Mouse (Mus musculus) right cerebral cortex, postnatal 36 days (tissue): ENCODE measurements around the gene Osbpl9.

ENCODE experiments used
- DNase-seq, 2 experiments: peaks; one replicate each; pipeline ENCODE4 v3.0.0; 2022; ENCODE audit warnings: low spot score in 2 of 2, mixed read lengths in 1 of 2

The Osbpl9 gene

DNA sequence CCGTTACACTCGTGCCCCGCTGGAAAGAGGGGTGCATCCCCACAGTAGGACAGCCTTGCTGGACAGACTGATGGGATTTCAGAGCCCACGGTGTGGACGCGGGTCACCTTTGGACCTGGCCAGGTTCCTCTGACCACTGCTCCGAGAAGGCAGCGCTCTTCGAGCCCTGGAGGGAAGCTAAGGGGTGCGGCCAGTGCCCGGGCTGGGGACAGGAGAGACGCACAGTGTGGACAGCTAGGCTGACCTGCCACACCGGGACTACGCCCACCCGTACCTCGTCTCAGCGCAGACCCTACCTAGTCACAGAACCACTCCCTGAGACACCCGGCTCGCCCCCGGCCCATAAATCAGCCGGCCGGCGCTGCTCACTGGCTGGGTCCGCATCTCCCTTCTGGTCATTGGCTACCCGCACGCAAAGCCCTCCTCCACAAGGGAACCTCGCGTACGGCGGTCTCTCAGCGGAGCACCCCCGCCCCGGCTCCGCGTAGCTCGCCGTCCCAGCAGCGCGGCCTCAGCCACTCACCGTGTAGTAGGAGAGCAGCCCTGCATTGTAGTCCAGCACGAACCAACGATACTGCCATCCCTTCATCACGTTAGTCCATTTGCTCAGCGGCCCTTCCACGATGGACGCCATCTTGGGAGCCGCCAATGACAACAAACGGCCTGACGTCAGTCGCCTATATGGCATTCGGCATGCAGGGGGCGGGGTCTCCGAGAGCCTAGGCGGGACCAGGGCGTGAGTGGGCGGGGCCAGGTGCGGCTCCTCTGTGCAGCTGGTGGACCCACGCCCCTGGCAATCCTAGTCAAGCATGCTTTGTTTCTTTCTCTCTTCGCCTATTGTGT is at the start of gene Osbpl9:
Osbpl9 (minus strand) TSS at position 691 of the 843 bp plus-strand sequence.
- DNase-seq, result peak; percentile 96 to 97

DNA sequence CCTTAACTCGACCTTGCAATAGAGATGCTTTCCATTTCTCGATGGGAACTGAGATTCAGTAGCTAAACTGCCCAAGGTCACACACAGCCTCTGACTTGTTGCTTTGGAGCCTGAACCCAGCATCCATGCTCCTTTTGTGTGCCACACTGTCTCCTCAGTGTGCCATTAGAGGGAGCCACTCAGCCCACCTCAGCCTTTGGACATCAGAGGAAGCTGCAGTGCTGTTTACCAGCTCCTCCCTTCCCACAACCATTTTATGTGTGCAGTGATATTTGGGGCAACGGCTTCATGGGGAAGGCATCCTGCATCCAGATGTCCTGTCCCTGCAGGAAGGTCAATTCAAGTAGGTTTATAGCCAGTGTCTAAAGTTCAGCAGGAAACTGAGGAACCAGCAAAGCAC is 49.5 kb upstream of the Osbpl9 start:
- no peak for DNase-seq

DNA sequence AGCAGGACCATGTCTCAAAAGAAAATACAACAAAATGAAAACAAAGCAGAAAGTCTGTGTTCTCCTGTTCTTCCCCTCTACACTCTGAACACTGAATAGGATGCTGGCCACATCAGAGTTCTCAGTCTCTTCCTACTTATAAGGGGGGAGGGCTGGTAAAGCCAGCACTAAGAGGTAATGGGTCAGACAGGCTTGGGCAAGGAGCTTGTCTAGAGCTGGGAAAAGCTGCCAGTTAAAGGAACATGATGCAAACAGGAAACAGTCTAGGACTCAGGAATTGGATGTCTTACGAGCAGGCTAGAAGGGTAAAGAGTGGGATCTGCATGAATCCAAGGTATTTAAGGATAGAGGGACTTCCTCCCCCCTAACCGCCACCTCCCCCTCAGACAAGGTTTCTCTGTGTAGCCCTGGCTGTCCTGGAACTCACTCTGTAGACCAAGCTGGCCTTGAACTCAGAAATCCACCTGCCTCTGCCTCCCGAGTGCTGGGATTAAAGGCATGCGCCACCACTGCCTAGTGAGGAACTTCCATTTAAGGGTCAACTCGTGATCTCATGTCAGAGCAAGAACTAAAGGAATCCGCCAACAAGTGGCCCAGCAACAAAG is 43.0 kb upstream of the Osbpl9 start:
- no peak for DNase-seq

DNA sequence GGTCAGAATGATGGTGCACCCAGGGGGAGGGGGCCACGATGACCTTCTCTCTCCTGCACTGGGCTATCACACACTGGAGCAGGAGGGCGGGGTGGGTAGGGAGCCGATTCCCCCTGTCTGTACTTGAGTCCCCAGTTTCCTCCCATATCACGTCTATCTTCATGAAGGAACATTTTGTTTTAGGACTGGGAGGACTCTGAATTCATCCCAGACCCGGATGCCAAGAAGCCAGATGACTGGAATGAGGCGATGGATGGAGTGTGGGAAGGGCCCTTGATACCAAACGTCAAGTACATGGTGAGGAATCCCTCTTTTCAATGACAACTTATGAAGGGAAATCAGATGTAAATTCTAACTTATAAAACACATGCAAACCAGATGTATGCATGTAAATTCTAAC is 42.4 kb upstream of the Osbpl9 start:
- DNase-seq, result no peak

DNA sequence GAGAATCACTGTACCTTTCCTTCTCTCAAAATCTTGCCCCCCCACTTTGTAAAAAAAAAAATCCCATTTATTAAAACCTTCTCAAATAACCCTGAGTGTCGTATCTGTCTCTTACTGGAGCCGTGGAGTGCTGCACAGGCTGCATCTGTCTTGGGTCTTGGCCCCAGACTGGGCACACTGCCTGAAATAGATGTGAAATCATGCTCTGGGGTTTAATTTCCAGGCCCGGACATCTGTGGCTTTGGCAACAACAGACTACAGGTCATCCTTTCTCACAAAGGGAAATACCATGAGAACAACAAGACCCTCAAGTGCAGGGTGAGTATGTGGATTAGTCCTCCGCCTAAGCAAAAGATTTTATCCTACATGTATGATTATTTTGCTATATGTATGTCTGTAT is 39.9 kb upstream of the Osbpl9 start:
- no peak for DNase-seq

DNA sequence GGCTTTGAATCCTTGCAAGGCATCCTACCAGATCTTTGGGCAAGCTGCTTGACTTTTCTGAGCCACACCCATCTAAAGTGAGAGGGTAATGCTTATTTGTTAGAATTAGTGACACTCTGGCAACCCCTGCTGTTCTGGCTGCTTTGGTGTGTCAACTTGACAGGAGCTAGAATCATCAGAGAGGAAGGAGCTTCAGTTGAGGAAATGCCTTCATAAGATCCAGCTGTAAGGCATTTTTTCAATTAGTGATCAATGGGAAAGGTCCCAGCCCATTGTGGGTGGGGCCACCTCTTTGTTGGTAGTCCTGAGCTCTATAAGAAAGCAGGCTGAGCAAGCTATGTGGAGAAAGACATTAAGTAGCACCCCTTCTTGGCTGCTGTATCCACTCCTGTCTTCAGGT is 39.1 kb upstream of the Osbpl9 start:
- DNase-seq, result no peak

DNA sequence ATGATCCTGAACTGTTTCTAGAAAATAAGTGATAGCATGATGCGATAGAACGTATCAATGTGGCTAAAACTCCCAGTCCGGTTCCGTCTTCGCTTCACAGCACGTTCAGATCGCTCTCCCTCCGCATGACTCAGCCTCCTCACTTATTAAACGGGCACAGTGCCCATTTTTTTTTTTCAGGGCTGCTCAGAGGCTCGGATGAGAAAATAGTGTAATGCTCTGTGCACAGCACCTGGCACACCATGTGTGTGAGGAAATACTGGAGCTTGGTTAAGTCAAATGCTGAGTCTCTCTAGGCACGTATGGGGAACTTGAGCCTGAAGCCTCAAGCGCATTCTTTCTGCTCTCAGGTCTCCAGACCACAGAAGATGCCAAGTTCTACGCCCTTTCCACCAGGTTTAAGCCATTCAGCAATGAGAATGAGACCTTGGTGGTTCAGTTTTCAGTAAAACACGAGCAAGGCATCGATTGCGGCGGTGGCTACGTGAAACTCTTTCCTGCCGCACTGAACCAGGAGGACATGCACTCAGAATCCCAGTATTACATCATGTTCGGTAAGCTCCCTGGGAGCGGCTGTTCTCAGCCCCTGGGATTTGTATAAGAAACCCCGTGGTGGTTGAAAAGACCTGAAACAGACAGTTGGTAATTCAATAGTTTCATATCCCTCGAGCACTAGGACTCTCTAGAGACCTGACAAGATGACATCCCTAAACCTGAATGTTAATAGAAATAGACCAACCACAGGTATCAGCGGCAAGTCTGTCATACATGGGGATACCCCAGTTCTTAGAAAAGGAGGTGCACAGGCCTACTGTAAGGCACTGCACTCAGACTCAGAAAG is 36.6 kb upstream of the Osbpl9 start:
- DNase-seq, result peak; percentile 28 to 36

DNA sequence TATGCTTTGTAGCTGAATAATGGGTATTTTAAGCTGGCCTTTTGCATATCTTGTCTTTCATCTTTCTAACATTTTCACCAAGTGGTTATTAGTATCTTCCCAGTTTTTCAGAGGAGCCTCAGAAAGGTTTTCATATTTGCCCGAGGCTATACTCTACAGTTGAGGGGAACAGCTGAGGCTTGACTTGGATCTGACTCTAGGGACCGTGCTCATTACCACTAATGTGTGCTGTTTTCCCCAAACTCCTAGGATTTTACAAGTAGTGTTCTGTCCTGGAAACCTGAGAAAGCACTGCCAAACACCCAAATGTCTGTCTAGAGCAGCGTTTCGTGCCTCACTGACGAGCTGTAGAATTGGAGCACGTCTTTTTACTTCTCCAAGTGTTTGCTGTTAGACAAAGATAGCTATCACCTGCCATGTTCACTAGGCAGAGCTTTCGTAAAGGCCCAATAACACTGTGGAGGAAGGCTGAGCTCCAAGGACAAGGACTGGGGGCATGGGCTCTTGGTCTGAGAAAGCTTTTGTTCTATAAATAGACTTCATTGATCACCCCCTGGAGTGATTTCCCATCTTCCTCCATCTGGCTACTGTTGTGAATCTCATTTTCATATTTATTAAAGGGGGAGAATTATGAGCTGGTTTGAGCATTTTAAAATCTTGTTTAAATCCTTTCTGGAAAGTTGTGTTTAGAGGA is 34.3 kb upstream of the Osbpl9 start:
- no peak for DNase-seq

DNA sequence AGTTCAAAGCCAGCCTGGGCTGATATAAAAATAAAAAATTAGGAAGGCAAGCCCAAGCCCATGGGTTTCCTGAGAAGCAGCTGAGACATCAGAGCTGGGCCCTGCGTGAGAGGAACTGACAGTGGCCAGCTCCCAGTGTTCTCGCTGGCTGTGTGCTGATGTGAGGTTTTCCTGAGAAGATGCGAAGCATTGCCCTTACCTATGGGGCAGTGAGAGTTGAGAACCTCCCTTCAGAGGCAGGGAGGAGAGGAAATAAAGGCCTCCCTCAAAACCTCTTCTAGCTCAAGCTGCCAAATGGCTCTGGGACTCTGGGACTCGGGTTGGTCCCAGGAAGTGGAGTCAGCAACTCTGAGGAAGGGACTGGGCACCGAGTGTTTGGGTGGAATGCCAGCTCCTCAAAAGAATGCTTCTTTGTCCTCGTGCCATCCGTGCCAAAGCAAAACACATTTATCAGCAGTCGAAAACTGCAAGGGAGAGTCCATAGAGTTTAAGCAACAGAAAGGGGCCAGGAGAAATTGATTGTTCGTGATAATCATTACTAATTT is 32.8 kb upstream of the Osbpl9 start:
- DNase-seq, result no peak

DNA sequence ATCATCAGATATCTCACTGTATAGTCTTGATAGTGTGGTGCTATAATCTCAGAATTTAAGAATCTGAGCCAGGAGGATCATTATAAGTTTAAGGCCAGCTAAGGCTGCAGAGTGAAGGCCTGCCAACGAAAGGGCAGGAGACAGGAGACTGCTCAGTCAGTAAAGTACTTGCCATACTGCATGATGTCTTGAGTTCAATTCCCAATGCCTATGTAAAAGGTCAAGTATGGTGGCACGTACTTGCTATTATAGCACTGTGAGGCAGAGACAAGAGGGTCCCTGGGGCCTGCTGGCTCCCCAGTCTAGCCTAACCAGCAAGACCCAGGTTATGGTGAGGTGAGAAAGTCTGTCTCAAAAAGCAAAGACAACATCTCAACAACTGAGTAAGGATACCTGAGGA is 32.1 kb upstream of the Osbpl9 start, which contains the start of gene Calr4:
Calr4 (plus strand) TSS at position 301 of the 400 bp plus-strand sequence.
- no peak for DNase-seq

DNA sequence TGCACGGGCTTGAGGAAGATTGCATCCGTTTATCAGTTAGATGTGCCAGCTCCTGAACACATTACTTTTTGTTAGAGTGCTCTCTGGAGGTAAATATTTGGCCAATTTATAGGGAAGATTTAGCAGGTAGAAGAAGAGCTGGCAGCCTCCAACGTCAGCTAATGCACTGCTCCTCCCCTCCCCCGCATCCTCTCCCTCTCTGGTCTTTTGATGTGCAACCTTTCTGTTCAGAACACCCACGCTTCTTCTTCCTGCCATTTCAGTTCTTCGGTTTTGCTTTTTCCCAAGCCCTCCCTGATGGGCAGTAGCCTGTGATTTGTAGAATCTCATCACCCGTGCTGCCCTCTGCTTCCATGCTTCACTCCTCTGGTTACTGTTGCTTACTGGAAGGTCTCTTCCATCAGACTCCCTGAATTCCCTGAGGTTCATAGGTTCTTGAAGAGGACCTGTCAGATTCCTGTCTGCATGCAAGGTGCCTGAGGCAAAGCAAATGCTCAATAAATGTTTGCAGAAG is 27.8 kb upstream of the Osbpl9 start:
- DNase-seq, result no peak

DNA sequence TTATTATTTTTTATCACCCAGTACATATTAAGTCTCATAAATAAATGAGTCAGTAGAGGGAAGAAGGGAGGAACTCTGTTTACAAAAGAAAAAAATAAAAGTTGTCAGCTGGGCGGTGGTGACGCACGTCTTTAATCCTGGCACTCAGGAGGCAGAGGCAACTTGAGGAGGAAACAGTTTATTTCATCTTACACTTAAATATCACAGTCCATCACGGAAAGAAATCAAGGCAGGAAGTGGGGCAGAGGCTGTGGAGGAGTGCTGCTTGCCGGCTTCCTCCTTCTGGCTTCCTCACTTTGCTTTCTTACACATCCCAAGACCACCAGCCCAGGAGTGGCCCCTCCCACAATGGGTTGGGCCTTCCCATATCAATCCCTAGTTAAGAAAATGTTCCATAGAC is 24.0 kb upstream of the Osbpl9 start:
- DNase-seq, result no peak

DNA sequence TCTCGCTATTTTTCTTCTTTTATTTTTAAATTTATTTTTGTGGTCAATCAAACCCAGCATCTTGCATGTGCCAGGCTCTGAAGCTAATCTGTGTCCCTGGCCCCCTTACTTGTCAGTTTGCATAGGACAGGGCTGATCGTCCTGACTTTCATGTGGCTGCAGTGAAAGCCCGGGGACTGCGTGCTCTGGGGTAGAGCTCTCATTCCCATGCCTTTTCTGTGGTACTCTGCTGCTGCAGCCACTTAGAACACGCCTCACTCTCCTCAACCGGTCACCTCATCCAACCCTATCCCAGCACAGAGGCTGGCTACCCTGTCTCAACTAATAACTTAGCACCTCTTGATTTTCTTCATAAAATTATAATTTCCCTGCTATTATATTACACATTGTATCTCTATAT is 23.5 kb upstream of the Osbpl9 start:
- DNase-seq, result no peak

DNA sequence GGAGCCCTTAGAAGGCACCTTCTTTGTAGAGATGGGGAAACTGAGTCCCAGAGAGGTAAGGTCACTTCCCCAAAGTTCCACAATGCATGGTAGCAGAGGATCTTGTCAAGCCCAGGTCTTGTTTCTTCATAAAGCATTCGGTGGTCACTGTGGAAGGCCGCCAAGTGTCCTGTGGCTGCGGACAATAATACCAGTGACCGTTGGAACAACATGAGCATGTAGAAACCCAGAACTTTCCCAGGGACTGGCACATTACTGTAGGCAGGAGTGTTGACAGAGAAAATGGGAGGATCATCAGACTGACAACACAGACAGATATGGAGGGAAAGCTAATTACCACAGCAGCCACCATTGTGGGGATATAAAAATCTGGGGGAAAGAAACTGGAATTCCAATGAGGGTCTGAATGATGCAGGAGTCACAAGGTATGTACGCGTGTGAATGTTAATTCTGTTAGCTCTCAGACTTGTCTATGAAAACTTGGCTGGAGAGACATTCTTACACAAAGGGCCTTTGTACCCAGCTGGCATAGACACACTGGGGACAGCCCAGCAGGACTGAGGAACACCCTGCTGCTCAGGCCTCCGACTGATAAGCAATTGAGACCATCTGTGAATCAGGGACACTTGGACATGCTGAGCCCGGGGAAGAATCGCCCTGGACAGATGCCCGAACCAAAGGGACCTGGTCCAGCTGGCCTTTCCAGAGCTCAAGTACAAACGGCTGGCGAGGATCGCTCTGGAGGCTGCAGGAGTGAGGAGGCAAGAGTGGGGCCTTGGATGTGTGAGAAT is 22.9 kb upstream of the Osbpl9 start:
- DNase-seq, result peak; percentile 77 to 79

DNA sequence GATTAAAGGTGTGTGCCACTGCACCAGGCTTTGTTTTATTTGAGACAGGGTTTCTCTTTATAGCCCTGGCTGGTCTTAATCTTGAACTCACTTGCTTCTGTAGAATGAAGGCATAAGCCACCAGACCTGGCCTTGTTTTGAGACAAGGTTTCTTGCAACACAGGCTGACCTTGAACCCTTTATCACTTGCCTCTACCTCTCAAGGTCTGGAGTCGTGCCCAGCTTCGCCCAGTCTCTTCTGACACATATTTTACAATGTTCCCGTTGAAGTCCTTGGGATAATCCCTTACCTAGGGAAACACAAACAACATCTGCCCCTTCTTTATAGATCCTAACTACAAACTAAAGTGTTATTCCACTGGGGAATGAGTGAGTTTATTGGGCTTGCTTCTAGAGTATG is 19.9 kb upstream of the Osbpl9 start:
- DNase-seq, result no peak

DNA sequence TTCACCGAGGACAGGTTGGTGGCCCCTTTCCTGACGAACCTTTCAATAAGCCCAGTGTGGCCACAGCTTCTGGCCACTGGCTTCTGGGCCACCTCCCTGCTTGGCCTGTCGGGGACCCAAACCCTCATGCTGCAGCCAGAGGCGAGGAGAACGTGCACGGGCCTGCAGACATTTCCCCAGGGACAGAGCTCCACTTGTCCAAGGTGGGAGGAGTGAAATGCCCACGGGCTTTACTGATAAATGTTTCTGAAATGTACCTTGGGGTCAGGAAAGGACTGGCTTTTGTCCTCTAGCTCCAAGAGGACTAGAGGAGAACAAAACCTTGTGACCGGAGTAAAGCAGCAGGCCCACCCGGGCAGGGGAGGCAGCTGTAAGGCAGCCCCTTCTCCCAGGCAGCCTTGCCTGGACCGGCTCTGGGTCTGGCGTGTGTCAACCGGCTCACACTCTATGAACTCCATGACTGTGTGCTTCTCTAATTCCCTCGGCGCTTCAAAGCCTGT is 18.4 kb upstream of the Osbpl9 start:
- DNase-seq, result no peak

DNA sequence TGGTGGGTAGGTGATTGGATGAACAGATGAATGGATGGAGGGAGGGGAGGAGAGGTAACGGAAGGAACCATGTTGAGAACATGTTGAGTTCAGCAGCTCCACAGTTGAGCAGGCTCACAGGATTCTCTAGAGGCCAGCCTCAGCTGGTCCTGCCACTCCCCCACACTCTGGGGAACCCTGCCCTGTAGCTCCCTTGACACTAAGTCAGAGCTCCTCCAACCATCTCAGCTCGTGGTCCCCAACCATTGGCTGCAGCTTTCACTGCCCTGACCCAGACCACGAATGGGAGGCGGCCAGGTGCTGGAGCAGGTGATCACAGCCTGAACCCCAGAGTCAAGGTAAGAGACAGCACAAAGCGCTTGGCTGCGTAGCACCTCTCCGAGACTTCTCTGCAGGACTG is 15.9 kb upstream of the Osbpl9 start:
- no peak for DNase-seq

DNA sequence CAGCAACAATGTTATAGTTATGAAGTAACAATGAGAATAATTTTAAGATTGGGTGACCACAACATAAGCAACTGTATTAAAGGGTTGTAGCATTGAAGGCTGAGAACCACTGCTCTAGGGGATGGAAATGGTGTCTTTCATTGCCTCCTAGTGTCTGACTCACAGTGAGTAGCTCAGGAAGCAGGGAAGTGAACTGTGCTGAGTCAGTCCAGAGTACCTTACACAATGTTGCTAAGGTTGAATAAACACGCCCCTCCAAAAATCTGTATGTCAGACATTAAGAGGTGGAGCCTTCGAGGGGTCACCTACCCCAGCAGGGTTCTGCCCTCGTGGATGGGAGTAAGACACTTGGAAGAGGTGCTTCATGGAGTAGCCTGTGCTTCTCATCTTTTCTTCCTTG is 11.9 kb upstream of the Osbpl9 start:
- no peak for DNase-seq

DNA sequence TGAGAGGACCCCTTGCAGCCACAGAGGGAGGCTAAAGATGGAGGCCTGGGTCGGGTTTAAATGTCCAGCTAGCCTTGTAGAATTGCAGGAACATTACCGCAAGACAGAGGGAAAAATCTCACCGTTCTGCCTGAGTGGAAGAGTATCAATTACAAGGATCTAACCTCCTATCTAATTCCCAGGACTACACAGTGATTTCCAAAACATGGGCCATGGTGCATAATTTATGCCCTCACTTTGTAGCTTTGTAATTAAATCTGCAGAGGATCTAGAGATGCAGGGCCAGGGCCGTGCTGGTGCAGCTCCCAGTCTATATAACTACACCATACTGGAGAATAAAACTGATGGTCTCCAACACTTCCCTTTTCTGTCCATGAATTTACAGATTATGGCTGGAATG is 8.8 kb upstream of the Osbpl9 start:
- no peak for DNase-seq

DNA sequence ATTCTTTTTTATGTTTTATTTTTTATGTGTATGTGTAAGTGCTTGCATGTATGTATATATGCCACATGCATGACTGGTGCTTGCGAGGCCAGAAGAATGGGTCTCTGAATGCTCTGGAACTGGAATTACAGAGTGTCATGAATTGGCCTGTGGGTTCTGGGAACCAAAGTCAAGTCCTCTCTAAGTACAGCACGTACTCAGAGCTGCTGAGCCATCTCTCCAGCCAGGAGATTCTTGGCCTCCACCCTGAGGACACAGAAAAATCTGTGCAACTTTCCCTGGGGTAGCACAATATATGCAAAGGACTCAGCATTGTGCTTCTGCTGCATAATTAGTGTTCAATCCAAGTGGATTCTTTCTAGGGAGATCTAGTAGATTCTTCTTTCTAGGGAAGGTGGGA is 8.2 kb upstream of the Osbpl9 start:
- no peak for DNase-seq
